Mouse (Mus musculus) heart, embryonic 16.5 days (tissue): ENCODE measurements around the gene Ctc1. TPM values are rescaled to one million over a fixed set of nuclear protein-coding genes. Genes with fewer than 3 reads are reported as not detected.
A peak's percentile ranks its signal among the peaks of the same experiment; 100 is the strongest.

Source experiments
- ATAC-seq: fragments of 200-750 bp; cut with Nextera tagmentation; replicated peaks from 2 replicates; pipeline ENCODE4 v1.8.0; 2017; ENCODE audit warnings: moderate number of reproducible peaks; ENCODE audit not compliant: insufficient read depth, low FRiP score; ENCODE audit errors: extremely low read depth
- H3K27ac ChIP-seq: fragments of 300-500 bp; sonication (generic); 2 replicates; pipeline ENCODE4 v1.5.1; 2014; ENCODE audit warnings: mild to moderate bottlenecking, low read length, control low read depth, moderate library complexity
- H3K27me3 ChIP-seq: fragments of 300-500 bp; sonication (generic); 2 replicates; pipeline ENCODE4 v1.6.1; 2014; ENCODE audit warnings: low read length, mixed read lengths; ENCODE audit not compliant: control insufficient read depth, insufficient read depth
- H3K36me3 ChIP-seq: fragments of 300-500 bp; sonication (generic); 2 replicates; pipeline ENCODE4 v1.6.1; 2014; ENCODE audit not compliant: control insufficient read depth, insufficient read depth
- H3K4me1 ChIP-seq: fragments of 300-500 bp; sonication (generic); 2 replicates; pipeline ENCODE4 v1.6.1; 2014; ENCODE audit warnings: low read length, mixed read lengths; ENCODE audit not compliant: control insufficient read depth, insufficient read depth
- H3K4me2 ChIP-seq: fragments of 300-500 bp; sonication (generic); 2 replicates; pipeline ENCODE4 v1.6.1; 2014; ENCODE audit warnings: low read depth, mild to moderate bottlenecking, control low read depth, low read length
- H3K4me3 ChIP-seq: fragments of 300-500 bp; sonication (generic); 2 replicates; pipeline ENCODE4 v1.5.1; 2014; ENCODE audit warnings: mild to moderate bottlenecking, control low read depth, low read length
- H3K9ac ChIP-seq: fragments of 300-500 bp; sonication (generic); 2 replicates; pipeline ENCODE4 v1.6.1; 2014; ENCODE audit warnings: low read length, control low read depth
- H3K9me3 ChIP-seq: fragments of 300-500 bp; sonication (generic); replicated peaks from 2 replicates; pipeline ENCODE4 v1.6.1; 2016; ENCODE audit warnings: low read length; ENCODE audit not compliant: control insufficient read depth
- WGBS: fragments of 180-500 bp; shearing (Covaris S2); extraction: QIAGEN DNeasy Blood & Tissue Kit; methylation state at CpG from one replicate; pipeline ENCODE4 v1.1.7; 2014; 5-methylcytosine and 5-hydroxymethylcytosine counted together
- polyA plus RNA-seq: library from polyadenylated mRNA; unstranded; fragments of >200 nt; fragmentation: Nextera tagmentation; extraction: Ambion mirVana; gene quantifications from 2 replicates; pipeline ENCODE4 v1.2.1, GENCODE M21; 2015

The Ctc1 gene
- polyA plus RNA-seq, 1 experiment from 2014 or later = 44.4 TPM

DNA sequence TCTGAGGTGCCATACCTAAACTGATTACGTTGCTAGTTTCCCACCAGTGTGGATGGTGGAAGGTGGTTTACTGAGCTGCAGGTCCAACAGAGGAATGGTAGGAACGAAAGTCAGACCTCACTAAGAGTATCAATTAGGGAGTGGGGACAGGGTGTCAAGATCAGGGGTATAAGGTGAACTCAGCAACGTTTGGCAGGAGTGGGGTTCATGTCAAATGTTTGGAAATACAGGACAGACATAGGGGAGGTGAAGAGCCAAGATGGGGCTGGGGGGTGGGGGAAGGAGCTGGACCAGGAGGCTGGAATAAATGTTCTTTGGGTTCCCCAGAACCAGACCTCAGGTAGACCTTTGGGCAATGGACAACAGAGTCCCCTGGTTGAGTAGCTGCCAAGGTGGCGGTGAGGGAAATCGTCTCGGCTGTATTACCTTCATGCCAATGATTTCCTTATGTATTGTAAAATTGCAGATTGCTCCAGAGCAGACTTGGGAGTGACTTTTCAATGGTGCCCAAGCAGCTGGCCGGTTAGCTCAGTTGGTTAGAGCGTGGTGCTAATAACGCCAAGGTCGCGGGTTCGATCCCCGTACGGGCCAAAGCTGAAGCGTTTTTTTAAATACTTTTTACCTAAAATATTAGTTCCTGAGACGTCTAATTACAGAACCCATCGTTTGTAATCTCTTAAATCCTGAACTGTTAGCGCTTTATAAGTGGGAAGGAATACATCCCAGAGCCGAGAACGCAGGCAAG lies 20.9 kb downstream of the Ctc1 start:
- H3K9me3 ChIP-seq = no peaks in the 10 kb centered on the region
- H3K27ac ChIP-seq = peak overlapping the region; percentile 77
- WGBS = 8% methylated on average over 20 of the region's 20 CpGs
- no peaks in the 10 kb centered on the region for H3K27me3 ChIP-seq
- H3K36me3 ChIP-seq = peaks cover 18% of the 10 kb centered on the region
- H3K4me3 ChIP-seq = peak overlapping the region; percentile 79
- no peak for ATAC-seq
- peak overlapping the region; percentile 80 for H3K9ac ChIP-seq
- peaks cover 18% of the 10 kb centered on the region for H3K4me1 ChIP-seq
- H3K4me2 ChIP-seq = peak overlapping the region; percentile 72

DNA sequence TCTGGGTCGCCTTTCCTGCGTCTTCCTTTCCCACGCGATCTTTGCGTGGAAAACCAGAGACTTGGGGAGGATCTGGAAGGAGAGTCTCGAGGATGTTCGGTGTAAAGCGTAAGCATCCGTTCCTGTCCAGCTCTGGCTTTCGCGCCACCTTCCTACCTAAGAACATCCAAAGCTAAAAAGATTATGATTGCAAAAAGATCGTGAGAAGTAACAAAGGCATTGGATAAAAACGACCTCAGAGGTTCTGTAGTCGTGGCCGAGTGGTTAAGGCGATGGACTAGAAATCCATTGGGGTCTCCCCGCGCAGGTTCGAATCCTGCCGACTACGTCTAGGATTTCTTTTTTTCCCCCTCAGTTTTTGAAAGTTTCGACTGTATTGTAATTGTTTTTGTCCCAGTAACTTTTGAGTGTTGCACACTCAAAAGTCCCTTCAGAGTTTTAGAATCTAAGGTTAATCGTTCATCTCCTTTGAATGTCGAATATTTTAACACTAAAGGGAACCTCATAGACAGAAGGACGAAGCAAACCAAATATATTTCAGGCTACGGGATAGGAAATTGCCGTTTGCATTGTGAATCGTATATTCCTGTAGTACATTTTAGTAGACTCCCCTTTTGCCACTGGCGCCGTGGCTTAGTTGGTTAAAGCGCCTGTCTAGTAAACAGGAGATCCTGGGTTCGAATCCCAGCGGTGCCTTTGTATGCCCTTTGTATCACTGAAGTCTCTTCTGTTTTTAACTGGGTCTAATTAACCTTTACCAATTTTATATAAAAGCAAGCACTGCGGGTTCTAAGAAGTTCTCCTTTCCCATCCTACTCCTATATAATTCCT lies 21.7 kb downstream of the Ctc1 start:
- H3K4me2 ChIP-seq = peak overlapping the region; percentile 72
- H3K9me3 ChIP-seq = no peaks in the 10 kb centered on the region
- H3K4me1 ChIP-seq = peaks cover 18% of the 10 kb centered on the region
- peak; percentile 18; the same call in 1 of the 2 replicates for ATAC-seq
- peak overlapping the region; percentile 77 for H3K27ac ChIP-seq
- peak overlapping the region; percentile 79 for H3K4me3 ChIP-seq
- no peaks in the 10 kb centered on the region for H3K27me3 ChIP-seq
- H3K9ac ChIP-seq = peak overlapping the region; percentile 80
- WGBS = under 1% methylated on average over 34 of the region's 34 CpGs
- peaks cover 15% of the 10 kb centered on the region for H3K36me3 ChIP-seq

DNA sequence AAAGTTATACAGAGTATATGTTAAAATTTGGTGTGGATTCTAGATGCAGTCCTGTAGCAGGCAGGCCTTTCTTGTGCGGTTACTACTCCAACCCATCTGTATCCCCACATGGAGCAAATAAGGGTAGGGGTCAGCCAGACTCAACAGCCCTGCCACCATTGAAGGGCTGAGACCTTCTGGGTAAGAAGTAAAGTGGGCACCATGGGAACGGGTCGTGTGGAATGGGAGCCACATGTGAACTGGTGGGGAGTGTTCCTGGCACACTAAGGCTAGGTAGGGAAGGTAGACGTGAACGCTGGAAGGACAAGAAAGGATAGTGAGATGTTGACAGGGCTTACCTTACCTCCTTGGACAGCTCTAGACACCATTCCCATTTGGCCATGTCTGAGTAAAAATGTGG lies 22.5 kb downstream of the Ctc1 start:
- no peak overlapping the region for H3K4me2 ChIP-seq
- peaks cover 12% of the 10 kb centered on the region for H3K36me3 ChIP-seq
- no peak overlapping the region for H3K4me3 ChIP-seq
- 73% methylated on average over 5 of the region's 5 CpGs for WGBS
- H3K27ac ChIP-seq = no peak overlapping the region
- peaks cover 18% of the 10 kb centered on the region for H3K4me1 ChIP-seq
- ATAC-seq = no peak
- no peak overlapping the region for H3K9ac ChIP-seq
- no peaks in the 10 kb centered on the region for H3K27me3 ChIP-seq
- no peaks in the 10 kb centered on the region for H3K9me3 ChIP-seq

- H3K27me3 ChIP-seq = no peaks in the 10 kb centered on the region
- H3K36me3 ChIP-seq = peaks cover 15% of the 10 kb centered on the region
- H3K9me3 ChIP-seq = no peaks in the 10 kb centered on the region
- H3K4me1 ChIP-seq = peaks cover 13% of the 10 kb centered on the region
- peak within 1 kb of the TSS; percentile 91 for H3K27ac ChIP-seq
- peak within 1 kb of the TSS; percentile 76 for H3K4me2 ChIP-seq
- ATAC-seq = peak; percentile 72
- H3K4me3 ChIP-seq = peak within 1 kb of the TSS; percentile 79
- WGBS = under 1% methylated on average over 54 of the region's 54 CpGs
- peak within 1 kb of the TSS; percentile 79 for H3K9ac ChIP-seq
Observed at GRCm38 (mm10) chr11:69045531-69046394, 30.1 kb downstream of the Ctc1 start, which contains the start of gene Aurkb. TSS of gene Aurkb (plus strand) at chr11:69045647.

GRCm38 (mm10) chr11:69046395-69046774 lies 30.7 kb downstream of the Ctc1 start:
- no peak for ATAC-seq
- Histone ChIP-seq H3K9ac (peak overlapping the region; percentile 79), H3K9me3 (no peaks in the 10 kb centered on the region), H3K4me2 (peak overlapping the region; percentile 76), H3K27ac (peak overlapping the region; percentile 91), H3K27me3 (no peaks in the 10 kb centered on the region), H3K4me3 (peak overlapping the region; percentile 79), H3K4me1 (peaks cover 13% of the 10 kb centered on the region), H3K36me3 (peaks cover 17% of the 10 kb centered on the region)
- 7% methylated on average over 9 of the region's 9 CpGs for WGBS

DNA sequence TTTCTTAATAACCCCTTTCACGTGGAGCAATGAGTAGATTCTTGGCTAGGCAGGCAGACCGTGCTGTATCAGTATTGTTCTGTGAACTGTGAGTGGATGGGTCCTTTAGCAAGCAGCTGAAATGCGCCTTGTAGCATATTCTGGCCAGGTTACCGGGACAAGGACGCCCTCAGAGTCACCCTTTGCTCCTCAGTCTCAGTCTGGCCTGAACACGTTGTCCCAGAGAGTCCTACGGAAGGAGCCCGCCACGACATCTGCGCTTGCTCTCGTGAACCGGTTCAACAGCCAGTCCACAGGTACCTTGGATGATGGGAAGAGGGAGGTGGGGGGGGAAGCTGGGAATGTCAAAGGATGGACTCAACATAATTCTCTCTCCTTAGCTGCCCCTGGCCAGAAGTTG lies 31.9 kb downstream of the Ctc1 start:
- no peaks in the 10 kb centered on the region for H3K9me3 ChIP-seq
- WGBS = 87% methylated on average over 12 of the region's 12 CpGs
- peaks cover 13% of the 10 kb centered on the region for H3K4me1 ChIP-seq
- H3K36me3 ChIP-seq = peaks cover 17% of the 10 kb centered on the region
- H3K4me2 ChIP-seq = peak overlapping the region; percentile 76; the same call in 1 of the 2 replicates
- ATAC-seq = no peak
- H3K9ac ChIP-seq = no peak overlapping the region
- no peak overlapping the region for H3K27ac ChIP-seq
- H3K4me3 ChIP-seq = no peak overlapping the region
- H3K27me3 ChIP-seq = no peaks in the 10 kb centered on the region

DNA sequence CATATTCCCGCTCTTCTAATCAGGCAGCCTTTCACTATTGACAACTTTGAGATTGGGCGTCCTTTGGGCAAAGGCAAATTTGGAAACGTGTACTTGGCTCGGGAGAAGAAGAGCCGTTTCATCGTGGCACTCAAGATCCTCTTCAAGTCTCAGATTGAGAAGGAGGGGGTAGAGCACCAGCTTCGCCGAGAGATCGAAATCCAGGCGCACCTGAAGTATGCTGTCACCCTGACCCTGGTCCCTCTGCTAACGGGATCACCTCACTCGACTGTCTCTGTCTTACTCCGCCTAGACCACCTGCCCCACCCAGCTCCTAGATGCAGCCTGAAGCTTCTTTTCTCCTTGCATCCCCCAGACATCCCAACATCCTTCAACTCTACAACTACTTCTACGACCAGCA lies 32.4 kb downstream of the Ctc1 start:
- no peak overlapping the region for H3K9ac ChIP-seq
- no peak for ATAC-seq
- H3K4me3 ChIP-seq = no peak overlapping the region
- H3K4me1 ChIP-seq = peaks cover 13% of the 10 kb centered on the region
- peaks cover 17% of the 10 kb centered on the region for H3K36me3 ChIP-seq
- 90% methylated on average over 14 of the region's 14 CpGs for WGBS
- H3K9me3 ChIP-seq = no peaks in the 10 kb centered on the region
- H3K27ac ChIP-seq = no peak overlapping the region
- H3K4me2 ChIP-seq = no peak overlapping the region
- H3K27me3 ChIP-seq = no peaks in the 10 kb centered on the region

GRCm38 (mm10) chr11:69050748-69051147 lies 35.0 kb downstream of the Ctc1 start:
- H3K27me3 ChIP-seq = no peaks in the 10 kb centered on the region
- H3K4me2 ChIP-seq = no peak overlapping the region
- no peak overlapping the region for H3K27ac ChIP-seq
- H3K9ac ChIP-seq = no peak overlapping the region
- H3K9me3 ChIP-seq = no peaks in the 10 kb centered on the region
- peaks cover 17% of the 10 kb centered on the region for H3K36me3 ChIP-seq
- ATAC-seq = no peak
- no peak overlapping the region for H3K4me3 ChIP-seq
- H3K4me1 ChIP-seq = peaks cover 13% of the 10 kb centered on the region
- 92% methylated on average over 8 of the region's 8 CpGs for WGBS
